Mouse (Mus musculus) CD4-positive helper T cell, adult 2 months (primary cell): ENCODE measurements around the gene Taok1.
A peak's percentile ranks its signal among the peaks of the same experiment; 100 is the strongest.
"Not testable (repeated sequence)": the region's sequence is repeated elsewhere in the genome, so short reads cannot be mapped to it uniquely, and the experiment has no call there.

Experiments used
- DNase-seq: peaks from one replicate; pipeline ENCODE4 v3.0.0-alpha.2; 2012; ENCODE audit warnings: low read depth, missing footprints, low spot score

Taok1 gene

DNA sequence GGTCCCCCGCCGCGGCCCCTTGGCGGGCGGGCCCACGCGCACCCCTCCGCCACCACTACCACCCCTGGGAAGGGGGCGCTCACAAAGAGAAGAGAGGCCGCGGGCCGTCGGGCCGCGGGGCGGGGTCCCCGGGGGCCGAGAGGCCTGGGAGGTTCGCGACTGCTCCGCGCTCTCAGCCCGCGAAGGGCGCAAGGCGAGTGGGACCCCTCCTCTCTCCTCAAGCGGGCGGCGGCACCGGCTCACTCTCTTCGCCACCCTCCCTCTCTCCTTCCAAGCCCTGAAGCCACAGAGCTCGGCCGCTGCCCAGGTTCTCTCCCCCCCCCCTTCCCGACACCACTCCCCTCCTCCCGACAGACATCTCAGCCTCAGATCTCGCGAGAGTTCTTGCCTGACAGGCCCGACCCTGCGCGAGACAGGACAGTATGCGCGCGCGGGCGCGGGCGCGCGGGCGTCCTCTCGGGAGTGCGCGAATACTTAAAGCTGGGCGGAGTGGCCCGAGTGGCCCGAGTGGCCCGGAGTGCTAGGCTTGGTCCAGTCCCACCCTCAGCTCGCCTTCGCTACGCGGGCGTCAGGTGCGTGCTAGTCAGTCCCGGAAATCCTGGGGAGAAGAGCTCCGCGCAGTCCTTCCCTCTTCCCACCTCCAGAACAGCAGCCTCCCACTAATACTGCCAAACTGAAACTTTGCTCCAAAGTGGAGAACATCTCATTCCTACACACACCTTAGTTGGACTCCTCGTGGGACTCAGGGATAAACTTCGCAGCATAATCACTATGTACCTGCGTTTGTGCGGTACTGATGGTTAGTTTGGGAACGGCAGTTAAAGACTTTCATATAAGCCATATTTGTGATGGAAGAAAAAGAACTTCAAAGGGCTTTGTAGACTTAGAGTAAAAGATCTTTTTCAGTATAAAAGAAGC is at the start of gene Taok1:
Gene Taok1, minus strand, starts transcription at position 278 of the 918 bp plus-strand sequence.
- peak; percentile 97 for DNase-seq

DNA sequence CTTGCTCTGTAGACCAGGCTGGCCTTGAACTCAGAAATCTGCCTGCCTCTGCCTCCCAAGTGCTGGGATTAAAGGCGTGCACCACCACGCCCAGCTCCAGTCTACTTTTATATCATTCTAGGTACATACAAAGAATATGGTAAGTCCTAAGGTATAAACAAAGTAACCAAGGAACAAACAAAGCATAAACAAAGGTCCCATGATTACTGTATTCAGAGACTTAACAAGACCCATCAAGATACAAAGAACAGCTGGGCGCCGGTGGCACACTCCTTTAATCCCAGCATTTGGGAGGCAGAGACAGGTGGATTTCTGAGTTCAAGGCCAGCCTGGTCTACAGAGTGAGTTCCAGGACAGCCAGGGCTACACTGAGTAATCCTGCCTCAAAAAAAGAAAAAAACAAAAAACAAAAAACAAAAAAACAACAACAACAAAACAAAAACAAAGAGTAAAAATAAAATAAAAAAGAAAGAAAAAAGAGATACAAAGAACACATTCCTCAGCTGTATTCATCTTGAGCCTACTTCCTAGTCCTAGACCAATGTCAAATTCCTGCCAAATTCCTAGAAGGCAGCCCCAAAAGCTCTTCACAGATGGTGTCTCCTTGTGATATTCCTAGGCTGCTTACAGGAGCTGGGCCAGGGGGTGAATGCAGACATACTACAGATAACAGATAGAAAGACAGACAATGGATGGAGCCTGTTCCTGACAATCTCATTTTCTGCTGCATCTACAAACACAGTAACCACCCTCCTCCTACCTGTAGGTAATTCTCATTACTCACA is 46.0 kb upstream of the Taok1 start:
- not testable (repeated sequence) for DNase-seq

DNA sequence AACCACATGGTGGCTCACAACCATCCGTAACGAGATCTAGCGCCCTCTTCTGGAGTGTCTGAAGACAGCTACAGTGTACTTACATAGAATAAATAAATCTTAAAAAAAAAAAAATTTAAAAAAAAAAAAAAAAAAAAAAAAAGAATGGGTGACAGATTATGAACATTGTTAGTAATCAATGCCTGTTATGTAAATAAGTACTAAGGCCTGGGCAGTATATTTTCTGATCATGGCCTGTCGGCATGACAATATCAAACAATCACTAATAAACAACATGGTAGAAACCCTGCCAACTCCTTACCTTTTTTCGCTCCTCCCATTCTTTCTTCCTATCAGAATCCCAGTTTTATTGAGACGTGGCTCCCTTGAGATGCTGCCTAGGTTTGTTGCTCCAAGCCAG is 44.9 kb upstream of the Taok1 start:
- no peak for DNase-seq

DNA sequence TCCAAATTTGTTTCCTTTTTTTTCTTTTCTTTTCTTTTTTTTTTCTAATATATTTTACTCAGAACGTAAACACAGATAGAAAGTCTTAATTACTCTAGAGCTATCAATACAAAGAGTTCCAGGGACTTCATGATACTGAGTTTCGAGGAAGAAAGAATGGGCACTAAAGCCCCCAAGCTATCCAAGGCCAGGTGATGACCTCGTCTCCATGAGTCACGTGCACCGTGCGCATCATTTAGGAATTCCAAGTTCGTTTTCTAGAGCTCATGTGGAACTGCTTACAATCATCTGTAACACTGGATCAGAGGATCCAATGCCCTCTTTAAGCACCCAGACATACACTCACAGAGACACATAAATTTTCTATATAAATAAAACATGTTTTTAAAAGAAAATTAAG is 41.3 kb upstream of the Taok1 start:
- no peak for DNase-seq

DNA sequence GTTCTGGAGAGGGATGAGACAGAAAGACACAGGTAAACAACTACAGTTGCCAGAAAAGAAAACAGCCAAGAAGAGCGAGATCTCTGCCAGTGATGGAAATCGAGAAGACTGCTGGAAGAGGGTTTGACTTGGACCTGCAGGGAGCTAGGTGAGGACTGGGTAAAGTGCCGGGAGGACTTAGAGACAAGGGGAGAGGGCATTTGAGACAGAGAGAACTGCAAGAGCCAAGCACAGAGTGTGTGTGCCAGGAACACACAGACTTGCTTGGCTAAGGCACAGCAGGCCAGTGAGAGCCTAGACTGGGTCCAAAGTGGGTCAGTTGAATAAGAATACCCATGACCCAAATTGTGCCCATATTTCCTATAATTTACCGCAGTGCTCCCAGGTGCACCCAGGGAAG is 37.9 kb upstream of the Taok1 start:
- DNase-seq = no peak

DNA sequence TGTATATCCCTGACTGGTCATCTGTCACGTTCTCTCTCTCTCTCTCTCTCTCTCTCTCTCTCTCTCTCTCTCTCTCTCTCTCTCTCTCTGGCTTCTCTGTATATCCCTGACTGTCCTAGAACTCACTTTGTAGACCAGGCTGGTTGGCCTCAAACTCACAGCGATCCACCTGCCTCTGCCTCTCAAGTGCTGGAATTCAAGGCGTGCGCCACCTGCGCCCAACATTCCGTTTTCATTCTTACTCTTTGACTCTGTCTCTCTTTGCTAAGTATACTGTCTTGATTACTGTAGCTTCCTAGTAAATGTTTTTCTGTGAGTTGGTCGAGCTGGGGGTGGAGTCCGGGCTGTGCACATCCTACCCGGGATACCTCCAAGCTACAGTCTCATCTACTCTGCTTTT is 33.8 kb upstream of the Taok1 start:
- DNase-seq = no peak

DNA sequence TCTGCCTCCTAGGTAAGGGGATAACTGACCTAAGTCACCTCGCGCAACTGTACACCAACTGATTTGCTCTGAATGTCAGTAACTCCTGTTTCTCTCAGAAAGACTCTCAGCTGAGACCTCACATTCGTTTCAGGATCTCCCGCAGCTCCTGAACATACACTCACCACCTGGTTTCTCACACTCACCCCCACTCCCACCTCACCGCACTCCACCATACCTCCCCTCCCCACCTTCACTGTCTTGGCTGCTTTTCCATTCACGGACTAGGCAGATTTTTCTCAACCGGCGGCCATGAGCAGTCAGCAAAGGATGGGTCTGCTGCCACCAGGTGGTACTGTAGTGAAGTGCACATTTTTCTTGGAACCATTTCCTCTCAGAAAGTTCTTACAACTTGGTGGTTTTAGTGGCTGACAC is 22.6 kb upstream of the Taok1 start:
- peak; percentile 86 for DNase-seq

DNA sequence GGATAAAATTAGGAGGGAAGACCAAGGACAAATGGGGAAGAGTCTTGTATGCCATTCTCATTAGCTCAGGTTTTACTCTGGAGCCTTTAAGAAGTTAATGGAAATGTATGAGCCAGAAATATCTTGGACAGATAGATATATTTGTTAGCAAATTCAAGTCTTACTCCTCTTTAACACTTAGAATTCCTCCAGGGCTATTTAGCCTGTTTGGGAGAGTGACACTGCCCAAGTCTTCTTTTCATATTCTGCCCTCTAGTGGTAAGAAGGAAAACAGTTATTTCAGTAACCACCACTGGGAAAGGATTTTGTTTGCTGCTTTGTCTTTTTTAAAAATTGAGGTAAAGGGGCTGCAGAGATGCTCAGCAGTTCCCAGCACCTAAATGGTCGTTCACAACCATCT is 21.9 kb upstream of the Taok1 start:
- DNase-seq = peak; percentile 56

DNA sequence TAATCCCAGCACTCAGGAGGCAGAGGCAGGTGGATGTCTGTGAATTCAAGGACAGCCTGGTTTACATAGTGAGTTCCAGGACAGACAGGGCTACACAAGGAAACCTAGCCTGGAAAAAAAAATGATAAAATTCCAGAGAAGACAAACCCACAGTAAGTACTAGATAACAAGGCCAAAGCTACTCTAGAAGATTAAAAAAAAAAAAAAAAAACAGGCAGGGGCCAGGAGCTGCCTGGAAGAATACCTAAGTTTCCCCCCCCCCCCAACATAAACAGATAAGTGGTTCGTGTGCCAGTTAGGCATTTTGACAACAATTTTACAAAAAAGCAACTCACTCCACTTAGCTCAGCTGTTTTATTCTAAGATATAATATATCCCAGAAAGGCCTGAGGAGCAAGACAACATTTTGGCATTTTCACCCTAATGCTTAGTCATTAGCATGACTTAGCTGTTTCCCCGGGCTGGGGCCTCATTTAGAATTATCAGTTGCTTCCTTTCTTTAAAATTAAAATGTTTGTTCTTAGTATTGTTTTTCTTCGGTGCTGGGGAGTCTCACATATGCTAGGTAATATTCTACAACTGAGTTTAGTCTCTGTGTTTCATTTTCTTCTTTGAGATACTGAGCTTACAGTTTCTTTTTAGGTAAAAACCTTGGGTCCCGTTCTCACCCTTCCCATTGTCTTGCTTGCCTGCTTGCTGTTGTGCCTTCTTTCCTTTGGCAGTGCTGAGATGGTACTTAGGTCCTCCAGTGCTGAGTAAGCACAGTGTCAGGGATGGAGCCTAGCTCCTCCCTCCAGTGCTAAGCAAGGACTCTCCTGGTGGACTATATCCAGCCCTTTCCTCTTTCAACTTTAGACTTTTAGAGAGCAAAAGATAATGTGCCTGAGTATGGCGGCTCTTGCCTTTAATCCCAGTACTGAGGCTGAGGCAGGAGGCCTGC is 19.3 kb upstream of the Taok1 start:
- DNase-seq = no peak

DNA sequence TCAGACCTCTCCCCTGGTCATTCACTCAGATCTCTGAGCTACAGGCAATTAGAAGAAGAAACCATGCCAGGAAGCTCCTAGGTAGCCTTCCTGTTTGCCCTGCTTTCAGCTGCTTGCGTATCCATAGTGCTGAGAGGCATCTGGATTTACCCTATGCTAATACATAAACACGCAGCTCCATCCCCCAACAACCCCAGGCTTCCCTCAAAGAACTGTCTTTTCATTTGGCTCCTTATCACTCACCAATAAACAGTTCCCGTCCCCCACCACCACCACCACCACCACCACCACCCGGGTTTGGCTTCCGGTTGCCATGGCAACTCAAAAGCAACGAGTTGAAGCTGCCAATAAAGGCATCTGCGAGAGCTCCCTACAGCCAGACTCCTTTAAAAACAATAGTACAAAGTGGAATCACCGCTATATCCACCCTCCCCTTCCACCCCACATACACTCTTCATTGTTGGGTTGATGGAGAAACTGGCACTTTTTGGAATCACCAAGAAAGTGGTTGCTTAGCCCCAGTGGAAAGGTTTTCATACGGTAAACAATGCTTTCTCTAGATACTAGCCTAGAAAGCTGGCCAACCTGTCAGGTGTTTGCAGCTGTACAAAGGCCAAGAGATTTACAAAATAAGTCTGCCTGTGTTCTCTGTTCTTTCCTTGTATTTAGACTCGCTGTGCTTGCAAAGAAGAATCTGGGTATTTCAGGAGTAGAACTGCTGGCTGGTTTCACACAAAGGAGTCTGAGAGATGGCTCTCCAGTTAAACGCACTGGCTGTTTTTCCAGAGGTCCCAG is 17.6 kb upstream of the Taok1 start:
- peak; percentile 84 for DNase-seq

DNA sequence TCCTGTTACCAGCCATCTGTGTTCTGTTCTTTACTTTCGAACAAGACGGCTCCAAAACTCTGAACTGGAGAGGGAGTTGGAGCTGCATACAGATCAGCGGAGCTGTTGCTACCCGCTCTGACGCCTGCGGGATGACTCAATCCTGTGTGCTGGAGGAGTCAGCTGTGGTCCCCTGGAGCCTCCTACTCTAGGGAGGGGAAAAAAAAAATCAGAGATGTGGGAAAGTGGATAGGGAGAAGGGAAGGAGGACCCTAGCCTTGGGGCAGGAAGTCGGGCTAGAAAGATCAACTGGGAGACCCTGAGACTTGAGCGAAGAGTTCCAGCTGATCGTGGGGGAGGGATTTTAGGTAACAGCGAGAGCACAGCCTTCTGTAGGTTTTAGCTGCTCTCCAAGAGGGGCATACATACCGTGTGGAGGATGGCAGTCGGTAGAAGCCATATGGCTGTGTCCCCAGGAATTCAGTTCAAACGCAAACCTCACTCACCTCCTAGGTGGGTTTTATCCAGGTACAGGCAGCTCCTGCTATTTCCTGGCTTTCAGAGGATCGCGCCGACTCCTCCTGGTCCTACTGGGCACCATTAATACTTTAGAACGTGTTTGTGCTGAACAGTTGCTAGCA is 16.9 kb upstream of the Taok1 start:
- DNase-seq = no peak

DNA sequence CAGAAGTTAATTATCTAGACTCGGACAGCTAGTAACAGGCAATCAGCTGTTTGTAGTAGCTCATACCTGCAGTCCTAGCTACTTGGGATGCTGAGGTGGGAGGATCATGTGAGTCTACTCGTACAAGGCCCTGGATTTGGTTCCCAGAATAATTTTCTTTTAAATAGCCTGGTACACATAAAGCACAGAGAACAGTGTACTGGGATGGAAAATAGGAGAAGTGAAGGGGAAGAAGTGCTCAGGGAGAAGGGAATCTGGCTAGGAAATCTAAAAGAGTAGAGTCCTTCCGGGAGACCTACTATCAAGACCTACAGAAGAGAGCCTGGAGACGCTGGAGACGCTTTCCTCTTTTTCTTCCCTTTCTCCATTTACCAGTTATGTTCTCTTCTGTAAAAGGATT is 16.4 kb upstream of the Taok1 start:
- no peak for DNase-seq

DNA sequence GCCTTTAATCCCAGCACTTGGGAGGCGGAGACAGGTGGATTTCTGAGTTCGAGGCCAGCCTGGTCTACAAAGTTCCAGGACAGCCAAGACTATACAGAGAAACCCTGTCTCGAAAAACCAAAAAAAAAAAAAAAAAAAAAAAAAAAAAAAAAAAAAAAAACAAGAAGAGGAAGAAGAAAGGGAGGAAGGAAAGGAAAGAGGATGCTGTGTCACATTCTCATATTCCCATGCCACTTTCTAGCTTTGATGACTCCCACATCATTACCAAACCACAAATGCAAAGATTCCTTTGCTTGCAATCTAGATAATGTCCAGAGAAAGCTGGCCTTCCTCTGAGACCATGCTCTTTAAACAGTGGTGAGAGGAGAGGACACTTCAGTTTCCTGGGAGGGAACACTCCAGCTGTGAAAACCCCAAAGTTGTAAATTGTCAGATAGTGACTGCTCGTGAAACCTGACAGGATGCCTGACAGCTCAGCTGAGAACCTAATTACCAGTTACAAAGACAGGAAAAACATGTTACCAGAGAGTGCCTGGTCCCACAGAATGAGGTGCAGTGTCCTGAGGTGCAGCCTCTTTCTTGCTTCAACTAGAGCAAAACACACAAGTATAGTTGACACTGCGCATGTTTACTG is 14.4 kb upstream of the Taok1 start:
- DNase-seq = no peak

DNA sequence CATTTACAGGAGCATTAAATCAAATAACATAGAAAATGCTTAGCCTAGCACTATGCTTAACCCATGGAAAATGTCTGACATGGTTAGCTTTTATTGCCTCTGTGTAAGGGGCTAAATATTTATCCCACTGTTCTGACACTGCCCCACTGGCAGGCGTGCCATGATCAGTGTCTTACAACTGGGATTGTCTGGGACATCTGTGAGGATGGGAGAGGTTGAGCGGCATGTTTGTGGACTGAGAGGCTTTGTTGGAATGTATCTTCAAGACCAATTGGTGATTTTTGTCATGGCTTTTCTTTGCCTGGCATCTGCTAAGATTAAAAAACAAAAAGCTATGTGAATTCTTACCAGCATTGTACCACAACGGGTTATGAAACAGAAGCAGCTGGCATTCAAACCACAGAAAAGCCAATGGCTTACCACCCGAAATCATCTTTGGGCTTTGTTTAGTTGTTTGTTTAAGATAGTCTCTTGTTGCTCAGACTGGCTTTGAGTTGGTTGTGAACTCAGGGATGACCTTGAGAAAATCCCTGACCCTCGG is 7.5 kb upstream of the Taok1 start:
- DNase-seq = no peak

DNA sequence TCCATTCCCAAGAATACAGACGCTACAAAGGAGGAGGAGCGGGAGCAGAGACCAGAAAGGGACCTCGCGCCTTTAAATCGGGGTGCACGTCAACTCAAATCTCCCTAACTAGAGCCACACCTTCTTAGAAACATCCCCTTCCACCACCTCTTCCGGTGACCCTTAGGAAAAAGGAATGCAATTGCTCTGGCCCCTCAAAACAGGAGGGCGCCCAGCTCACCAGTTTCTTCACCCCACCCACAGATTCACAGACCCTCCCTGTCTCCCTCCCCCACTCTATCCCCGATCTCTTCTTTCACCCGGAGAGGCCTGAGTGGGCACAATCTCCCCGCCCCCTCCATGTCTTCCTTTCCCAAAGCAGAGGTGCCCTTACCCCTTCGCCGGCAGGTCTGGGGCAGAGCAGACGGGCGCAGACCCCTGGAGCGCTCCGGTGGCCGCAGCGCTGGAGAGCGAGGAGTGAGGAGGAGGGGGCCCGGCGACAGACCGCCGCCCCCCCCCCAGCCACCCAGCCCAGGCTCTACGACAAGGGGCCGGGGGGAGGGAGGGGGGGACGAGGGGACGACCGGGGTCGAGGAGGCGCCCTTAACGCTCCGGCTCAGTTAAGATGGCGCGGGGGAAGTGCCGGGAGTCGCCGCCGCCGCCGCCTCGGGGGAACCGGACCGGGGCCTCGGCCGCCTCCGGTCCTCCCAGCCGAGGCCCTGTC is 629 bp downstream of the Taok1 start:
- peak; percentile 63 for DNase-seq

DNA sequence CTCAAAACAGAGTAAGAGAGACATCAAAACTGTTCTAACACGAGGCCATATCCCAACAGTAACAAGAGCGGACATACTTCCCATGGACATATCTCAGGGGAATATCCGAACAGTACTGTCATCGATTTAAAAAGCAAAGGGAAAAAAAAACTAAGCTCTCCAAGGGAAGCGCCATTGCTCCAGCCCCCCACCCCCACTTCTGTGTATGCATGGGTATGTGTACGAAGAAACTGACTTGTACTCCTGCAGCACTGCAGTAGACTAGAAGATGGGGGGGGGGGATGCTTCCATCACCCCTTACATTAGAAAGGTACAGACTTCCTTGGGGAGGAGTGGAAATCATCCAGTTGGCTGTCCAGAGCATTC is 1.2 kb downstream of the Taok1 start:
- DNase-seq = no peak

DNA sequence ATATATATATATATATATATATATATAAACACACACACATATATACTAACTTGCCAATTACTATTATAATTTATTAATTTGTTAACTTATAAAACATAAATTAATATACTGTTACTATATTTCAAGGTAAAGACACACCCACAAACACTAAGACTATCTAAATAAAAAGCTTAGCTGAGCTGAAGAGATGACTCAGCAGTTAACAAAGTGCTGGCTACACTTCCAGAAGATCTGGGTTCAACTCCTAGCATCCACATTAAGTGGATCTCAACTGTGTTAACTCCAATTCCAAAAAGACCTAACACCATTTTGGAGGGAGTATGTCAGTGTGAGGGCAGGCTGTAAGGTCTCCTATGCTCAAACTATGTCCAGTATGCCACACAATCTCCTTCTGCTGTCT is 10.3 kb downstream of the Taok1 start:
- DNase-seq = no peak

DNA sequence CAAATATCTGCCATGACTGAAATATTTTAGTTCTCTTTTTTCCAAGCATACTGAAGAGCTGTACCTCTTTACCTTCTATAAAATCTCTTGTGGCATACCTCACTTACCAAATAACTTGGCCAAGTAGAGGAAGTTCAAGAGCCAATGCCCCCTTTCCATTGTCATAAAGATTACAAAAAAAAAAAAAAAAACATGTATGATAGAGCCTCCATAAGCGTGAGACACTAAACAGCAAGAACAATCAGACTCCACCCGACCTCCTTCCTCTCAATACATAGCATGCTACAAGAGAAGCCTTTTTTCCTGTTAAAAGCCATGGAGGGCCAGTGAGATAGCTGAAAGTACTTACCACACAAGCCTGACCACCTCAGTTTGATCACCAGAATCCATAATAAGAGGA is 16.2 kb downstream of the Taok1 start:
- no peak for DNase-seq

DNA sequence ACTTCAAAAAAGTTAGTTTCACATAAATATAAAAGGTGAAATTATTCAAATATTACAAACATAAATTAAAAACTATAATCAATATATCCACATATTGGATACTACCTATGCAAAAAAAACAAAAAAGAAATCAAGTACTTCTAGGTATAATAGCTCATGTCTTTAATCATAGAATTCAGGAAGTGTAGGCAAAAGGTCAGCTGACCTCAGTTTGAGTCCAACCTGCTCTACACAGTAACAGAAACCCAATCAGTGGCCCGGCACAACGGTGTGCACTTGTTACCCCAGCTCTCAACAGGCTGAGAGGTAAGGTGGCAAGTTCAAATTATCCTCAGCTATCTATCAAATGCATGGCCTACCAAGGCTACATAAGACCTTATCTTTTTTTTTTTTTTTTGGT is 16.8 kb downstream of the Taok1 start:
- no peak for DNase-seq
